7 mouse cellular contexts compared by ENCODE assay signal in genomic region chr6:115995531-115995941, GRCm38 (mm10). TPM values are rescaled to one million over a fixed set of nuclear protein-coding genes. Genes with fewer than 3 reads are reported as not detected.
DNase-seq lines count a peak whose midpoint lies in the region; ATAC-seq lines count a peak whose summit lies in the region.

No protein-coding gene starts in this region.

- peaks cover 50% of the 10 kb centered on the region for H3K27me3 ChIP-seq in neural tube, embryonic 12.5 days (replicated peaks)
- H3K27me3 ChIP-seq in forebrain, embryonic 13.5 days, result peaks cover 50% of the 10 kb centered on the region
- peaks cover 39% of the 10 kb centered on the region for H3K27me3 ChIP-seq in limb, embryonic 15.5 days

- H3K36me3 ChIP-seq in neural tube, embryonic 12.5 days, result no peaks in the 10 kb centered on the region
- H3K36me3 ChIP-seq in forebrain, embryonic 13.5 days (ENCODE audit: poor library complexity, severe bottlenecking), result no peaks in the 10 kb centered on the region
- H3K36me3 ChIP-seq in limb, embryonic 15.5 days, result no peaks in the 10 kb centered on the region

- H3K9ac ChIP-seq in neural tube, embryonic 12.5 days, result no peak overlapping the region
- no peak overlapping the region for H3K9ac ChIP-seq in forebrain, embryonic 13.5 days
- no peak overlapping the region for H3K9ac ChIP-seq in limb, embryonic 15.5 days

- ATAC-seq in neural tube, embryonic 12.5 days (ENCODE audit: low FRiP score, low read depth), result no peak
- no peak for ATAC-seq in forebrain, embryonic 13.5 days
- no peak for ATAC-seq in limb, embryonic 15.5 days (ENCODE audit: insufficient number of reproducible peaks, low FRiP score, low TSS enrichment, low read depth)

- H3K4me3 ChIP-seq in neural tube, embryonic 12.5 days, result peak overlapping the region; percentile 54
- H3K4me3 ChIP-seq in forebrain, embryonic 13.5 days, result no peak overlapping the region
- peak overlapping the region; percentile 62 for H3K4me3 ChIP-seq in limb, embryonic 15.5 days

- WGBS in neural tube, embryonic 12.5 days, result 59% methylated on average over 4 of the region's 4 CpGs
- 62% methylated on average over 4 of the region's 4 CpGs for WGBS in forebrain, embryonic 13.5 days
- 56% methylated on average over 4 of the region's 4 CpGs for WGBS in limb, embryonic 15.5 days

- no peaks in the 10 kb centered on the region for H3K9me3 ChIP-seq in neural tube, embryonic 12.5 days
- no peaks in the 10 kb centered on the region for H3K9me3 ChIP-seq in forebrain, embryonic 13.5 days (replicated peaks)
- H3K9me3 ChIP-seq in limb, embryonic 15.5 days, result no peaks in the 10 kb centered on the region

- no peak overlapping the region; the same call in 1 of the 2 replicates for H3K27ac ChIP-seq in neural tube, embryonic 12.5 days
- no peak overlapping the region for H3K27ac ChIP-seq in forebrain, embryonic 13.5 days
- peak overlapping the region; percentile 63 for H3K27ac ChIP-seq in limb, embryonic 15.5 days

- peak overlapping the region; percentile 79 for H3K4me2 ChIP-seq in neural tube, embryonic 12.5 days (replicated peaks)
- H3K4me2 ChIP-seq in forebrain, embryonic 13.5 days, result peak overlapping the region; percentile 85
- peak overlapping the region; percentile 94 for H3K4me2 ChIP-seq in limb, embryonic 15.5 days

- no peak for DNase-seq in neural tube, embryonic 10.5 days (ENCODE audit: extremely low spot score, low spot score)
- DNase-seq in thymus, postnatal 36 days, result peak; percentile 43 to 59
- no peak for DNase-seq in frontal cortex, postnatal 14 days (ENCODE audit: low spot score in 2 of 2)
- DNase-seq in yolk sac, embryonic 10.5 days (ENCODE audit: low spot score), result no peak

- H3K4me1 ChIP-seq in neural tube, embryonic 12.5 days, result peaks cover 36% of the 10 kb centered on the region
- peaks cover 29% of the 10 kb centered on the region for H3K4me1 ChIP-seq in forebrain, embryonic 13.5 days
- peaks cover 60% of the 10 kb centered on the region for H3K4me1 ChIP-seq in limb, embryonic 15.5 days

RNA-seq across cellular contexts. Expression of gene Plxnd1, which starts 0.7 kb away (rescaled TPM):
- polyA plus RNA-seq in neural tube, embryonic 12.5 days (2016; fragmentation: Nextera tagmentation; extraction: Ambion mirVana), result 20.0 and 28.0 TPM in 2 replicates
- 14.3 and 19.7 TPM in 2 replicates for polyA plus RNA-seq in forebrain, embryonic 13.5 days (2015; fragmentation: Nextera tagmentation; extraction: Ambion mirVana)
- 31.7 and 32.2 TPM in 2 replicates for polyA plus RNA-seq in limb, embryonic 15.5 days (2015; fragmentation: Nextera tagmentation; extraction: Ambion mirVana)

RNA-seq across cellular contexts. Expression of gene H1foo, which starts 50.8 kb away (rescaled TPM):
- polyA plus RNA-seq in neural tube, embryonic 12.5 days (2016; fragmentation: Nextera tagmentation; extraction: Ambion mirVana), result not detected in 2 replicates
- polyA plus RNA-seq in forebrain, embryonic 13.5 days (2015; fragmentation: Nextera tagmentation; extraction: Ambion mirVana), result not detected in 2 replicates
- polyA plus RNA-seq in limb, embryonic 15.5 days (2015; fragmentation: Nextera tagmentation; extraction: Ambion mirVana), result not detected in 2 replicates

Comparison
In these comparisons a context has a peak if more than half of its experiments do, and no peak if none do; other contexts are left out.
1. DNase-seq: peak in thymus, postnatal 36 days (2 of 2); none in neural tube, embryonic 10.5 days (single experiment), frontal cortex, postnatal 14 days (0 of 2) and yolk sac, embryonic 10.5 days (single experiment).
2. Peak in every context shown above with its lines, with median percentiles within 50 percentile points of each other: H3K4me2 ChIP-seq.